Mouse (Mus musculus): ENCODE results near the gene Nacc1. TPM values are rescaled to one million over a fixed set of nuclear protein-coding genes. Genes with fewer than 3 reads are reported as not detected.

Nacc1 gene
- total and polyA plus RNA-seq, 2 experiments from 2014 or later = 14.7 to 78.2 TPM

DNA sequence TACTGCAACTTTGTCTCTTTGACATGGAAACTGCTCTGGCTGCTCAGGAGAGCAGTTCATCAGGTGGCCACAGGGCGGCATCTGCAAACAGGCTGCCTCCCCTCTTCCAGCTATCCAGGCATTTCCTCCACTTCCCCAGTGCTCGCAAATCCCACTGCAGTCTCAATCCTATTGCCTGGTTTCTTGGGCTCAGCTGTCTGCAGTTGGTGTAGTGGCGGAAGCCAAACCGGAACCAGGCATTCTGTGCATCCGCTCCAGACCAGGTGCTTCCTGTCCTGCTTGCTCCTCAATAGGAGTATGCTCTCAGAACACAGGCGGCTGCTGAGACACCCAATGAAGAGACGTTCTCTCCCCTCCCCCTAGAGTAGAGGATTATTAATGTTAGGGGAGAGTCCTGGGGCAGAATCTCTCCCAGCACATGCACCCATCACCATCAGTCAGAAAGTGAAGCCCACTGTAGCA, 12.2 kb upstream of the Nacc1 start:
- peak; percentile 80 for TF ChIP-seq CTCF (IDR thresholded peaks at IDR 0.05; ENCODE audit: low read depth)
- Histone ChIP-seq H3K27ac (ENCODE audit: low read depth, low read length) (peak overlapping the region; percentile 16; the same call in 1 of the 2 replicates), H3K9ac (no peak overlapping the region), H3K9me3 (ENCODE audit: low read length) (no peaks in the 10 kb centered on the region), H3K36me3 (ENCODE audit: insufficient read depth) (peaks cover 34% of the 10 kb centered on the region), H3K4me2 (ENCODE audit: low read depth) (no peak overlapping the region), H3K4me1 (ENCODE audit: insufficient read depth) (0 out of 2 replicates have a peak, but pooled peaks cover under 1% of the 10 kb centered on the region), H3K4me3 (ENCODE audit: low read depth, low read length) (no peak overlapping the region), H3K27me3 (ENCODE audit: insufficient read depth, low read length) (0 out of 2 replicates have a peak, but pooled peaks cover 4% of the 10 kb centered on the region)
- 51% methylated on average over 7 of the region's 7 CpGs for WGBS
- DNase-seq = peak; percentile 74
- ATAC-seq = peak; percentile 59

- Histone ChIP-seq H3K9ac (no peak overlapping the region), H3K27me3 (ENCODE audit: insufficient read depth, low read length) (no peaks in the 10 kb centered on the region), H3K36me3 (ENCODE audit: insufficient read depth) (peaks cover 36% of the 10 kb centered on the region), H3K9me3 (ENCODE audit: low read length) (no peaks in the 10 kb centered on the region), H3K4me1 (ENCODE audit: insufficient read depth) (no peaks in the 10 kb centered on the region), H3K4me2 (ENCODE audit: low read depth) (no peak overlapping the region), H3K27ac (ENCODE audit: low read depth, low read length) (peak overlapping the region; percentile 57), H3K4me3 (ENCODE audit: low read depth, low read length) (no peak overlapping the region)
- DNase-seq = no peak
- 67% methylated on average over 9 of the region's 9 CpGs for WGBS
- no peak for ATAC-seq
- TF ChIP-seq CTCF (IDR thresholded peaks at IDR 0.05; ENCODE audit: low read depth) = no peak
These were observed 11.3 kb upstream of the Nacc1 start for GRCm38 (mm10) chr8:84698929-84699401.

GRCm38 (mm10) chr8:84698288-84698687, 10.6 kb upstream of the Nacc1 start:
- H3K9me3 ChIP-seq (ENCODE audit: low read length) = no peaks in the 10 kb centered on the region
- ATAC-seq = no peak
- H3K4me1 ChIP-seq (ENCODE audit: insufficient read depth) = no peaks in the 10 kb centered on the region
- no peak for DNase-seq
- H3K27ac ChIP-seq (ENCODE audit: low read depth, low read length) = no peak overlapping the region; the same call in 1 of the 2 replicates
- no peak overlapping the region for H3K4me3 ChIP-seq (ENCODE audit: low read depth, low read length)
- 89% methylated on average over 5 of the region's 5 CpGs for WGBS
- no peak overlapping the region for H3K4me2 ChIP-seq (ENCODE audit: low read depth)
- H3K27me3 ChIP-seq (ENCODE audit: insufficient read depth, low read length) = no peaks in the 10 kb centered on the region
- peaks cover 36% of the 10 kb centered on the region for H3K36me3 ChIP-seq (ENCODE audit: insufficient read depth)
- no peak for TF ChIP-seq CTCF (IDR thresholded peaks at IDR 0.05; ENCODE audit: low read depth)
- no peak overlapping the region for H3K9ac ChIP-seq

DNA sequence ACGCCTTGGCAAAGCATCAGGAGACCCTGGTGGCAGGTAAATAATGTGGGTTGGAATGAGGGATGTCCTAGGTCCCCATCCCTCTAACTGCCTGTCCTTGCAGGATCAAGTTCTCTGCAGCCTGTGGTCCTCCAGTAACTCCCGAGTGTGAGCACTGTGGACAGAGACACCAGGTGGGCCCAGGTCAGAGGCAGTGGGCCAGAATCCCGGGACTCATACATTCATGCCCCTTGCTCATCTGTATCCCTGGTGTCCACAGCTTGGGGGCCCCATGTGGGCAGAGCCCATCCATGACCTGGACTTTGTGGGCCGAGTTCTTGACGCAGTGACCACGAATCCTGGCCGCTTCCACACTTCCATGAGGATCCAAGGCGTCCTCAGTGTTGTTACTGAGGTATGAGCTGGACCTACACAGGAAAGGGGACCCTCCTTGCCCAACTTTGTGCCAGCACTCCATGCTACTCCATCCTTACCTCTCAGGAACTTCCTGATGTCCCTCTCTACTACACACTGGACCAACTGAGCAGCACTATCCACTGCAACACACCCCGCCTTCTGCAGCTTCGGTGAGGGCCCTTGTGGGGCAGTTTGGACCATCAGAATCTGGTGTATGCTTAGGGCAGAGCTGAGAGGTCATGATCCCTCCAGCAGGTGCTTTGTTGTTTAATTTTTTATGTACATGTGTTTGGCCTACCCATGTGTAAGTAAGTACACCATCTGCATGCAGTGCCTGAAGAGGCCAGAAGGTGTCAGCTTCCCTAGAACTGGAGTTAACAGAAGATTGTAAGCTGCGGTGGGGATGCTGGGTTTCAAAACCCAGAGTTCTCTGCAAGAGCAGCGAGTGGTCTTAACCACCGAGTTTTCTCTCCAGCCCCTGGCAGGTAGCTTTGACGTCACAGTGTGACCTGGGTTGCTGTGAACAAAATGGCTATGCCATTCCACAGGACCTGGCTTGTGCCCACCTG, 9.8 kb upstream of the Nacc1 start:
- Histone ChIP-seq H3K9me3 (ENCODE audit: low read length) (no peaks in the 10 kb centered on the region), H3K4me1 (ENCODE audit: insufficient read depth) (no peaks in the 10 kb centered on the region), H3K27me3 (ENCODE audit: insufficient read depth, low read length) (no peaks in the 10 kb centered on the region), H3K9ac (no peak overlapping the region), H3K4me3 (ENCODE audit: low read depth, low read length) (no peak overlapping the region), H3K36me3 (ENCODE audit: insufficient read depth) (peaks cover 39% of the 10 kb centered on the region), H3K27ac (ENCODE audit: low read depth, low read length) (no peak overlapping the region; the same call in 1 of the 2 replicates), H3K4me2 (ENCODE audit: low read depth) (no peak overlapping the region)
- TF ChIP-seq CTCF (IDR thresholded peaks at IDR 0.05; ENCODE audit: low read depth) = peak; percentile 80
- 81% methylated on average over 14 of the region's 14 CpGs for WGBS
- ATAC-seq (peak; percentile 47; the same call in 1 of the 2 replicates), DNase-seq (peak; percentile 68)

DNA sequence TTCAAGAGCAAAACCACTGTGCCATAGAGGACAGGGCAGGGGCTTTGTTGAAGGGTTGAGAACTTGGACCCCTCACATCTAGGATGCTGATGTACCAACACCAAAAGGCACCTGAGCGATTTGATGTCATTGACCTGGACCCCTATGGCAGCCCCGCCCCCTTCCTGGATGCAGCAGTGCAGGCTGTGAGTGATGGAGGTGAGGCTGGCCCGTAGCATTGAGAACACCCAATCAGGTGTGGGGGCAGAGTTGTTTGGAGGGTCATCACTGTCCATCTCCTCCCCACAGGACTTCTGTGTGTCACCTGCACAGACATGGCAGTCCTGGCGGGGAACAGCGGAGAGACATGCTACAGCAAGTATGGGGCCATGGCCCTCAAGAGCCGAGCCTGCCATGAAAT, 7.5 kb upstream of the Nacc1 start:
- Histone ChIP-seq H3K4me3 (ENCODE audit: low read depth, low read length) (no peak overlapping the region), H3K27ac (ENCODE audit: low read depth, low read length) (no peak overlapping the region), H3K27me3 (ENCODE audit: insufficient read depth, low read length) (no peaks in the 10 kb centered on the region), H3K9me3 (ENCODE audit: low read length) (no peaks in the 10 kb centered on the region), H3K36me3 (ENCODE audit: insufficient read depth) (peaks cover 41% of the 10 kb centered on the region), H3K4me2 (ENCODE audit: low read depth) (no peak overlapping the region), H3K4me1 (ENCODE audit: insufficient read depth) (no peaks in the 10 kb centered on the region), H3K9ac (no peak overlapping the region)
- DNase-seq (no peak), ATAC-seq (no peak)
- no peak for TF ChIP-seq CTCF (IDR thresholded peaks at IDR 0.05; ENCODE audit: low read depth)
- 89% methylated on average over 6 of the region's 6 CpGs for WGBS

GRCm38 (mm10) chr8:84693332-84693731, 5.7 kb upstream of the Nacc1 start:
- peaks cover 10% of the 10 kb centered on the region for H3K4me1 ChIP-seq (ENCODE audit: insufficient read depth)
- no peaks in the 10 kb centered on the region for H3K27me3 ChIP-seq (ENCODE audit: insufficient read depth, low read length)
- ATAC-seq (no peak), DNase-seq (no peak)
- TF ChIP-seq CTCF (IDR thresholded peaks at IDR 0.05; ENCODE audit: low read depth) = no peak
- H3K4me3 ChIP-seq (ENCODE audit: low read depth, low read length) = no peak overlapping the region
- no peak overlapping the region for H3K27ac ChIP-seq (ENCODE audit: low read depth, low read length)
- no peaks in the 10 kb centered on the region for H3K9me3 ChIP-seq (ENCODE audit: low read length)
- 73% methylated on average over 4 of the region's 4 CpGs for WGBS
- no peak overlapping the region for H3K4me2 ChIP-seq (ENCODE audit: low read depth)
- H3K36me3 ChIP-seq (ENCODE audit: insufficient read depth) = peaks cover 35% of the 10 kb centered on the region
- no peak overlapping the region for H3K9ac ChIP-seq

All from forebrain, postnatal 0 days (tissue).